Mouse (Mus musculus): ENCODE measurements at regions not wholly inside any gene's neighbourhood (a gene's known extent, or its start where the extent isn't known, plus 50 kb on each side); places are given as distances from the start of the nearest gene placed in this dataset.

DNA sequence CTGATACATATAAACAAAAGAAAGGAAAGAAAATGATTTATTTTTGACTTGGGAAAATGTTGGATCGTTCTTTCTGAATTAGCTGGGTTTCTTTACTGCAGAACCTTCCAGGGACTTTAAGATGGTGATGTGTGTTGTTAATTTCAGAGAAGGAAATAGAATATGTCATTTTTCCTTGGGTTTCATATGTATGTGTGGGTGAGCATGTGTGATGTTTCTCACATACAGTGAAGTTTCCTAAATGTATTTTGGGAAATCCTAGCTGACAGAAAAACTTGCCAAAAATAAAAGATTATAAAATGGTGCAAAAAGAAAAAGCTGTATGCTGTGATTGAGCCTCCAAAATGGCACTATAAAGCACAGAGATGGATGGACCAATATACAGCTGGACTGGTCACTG, 319.2 kb downstream of the Lmx1a start:
- DNase-seq (ENCODE audit: low spot score): no peak

DNA sequence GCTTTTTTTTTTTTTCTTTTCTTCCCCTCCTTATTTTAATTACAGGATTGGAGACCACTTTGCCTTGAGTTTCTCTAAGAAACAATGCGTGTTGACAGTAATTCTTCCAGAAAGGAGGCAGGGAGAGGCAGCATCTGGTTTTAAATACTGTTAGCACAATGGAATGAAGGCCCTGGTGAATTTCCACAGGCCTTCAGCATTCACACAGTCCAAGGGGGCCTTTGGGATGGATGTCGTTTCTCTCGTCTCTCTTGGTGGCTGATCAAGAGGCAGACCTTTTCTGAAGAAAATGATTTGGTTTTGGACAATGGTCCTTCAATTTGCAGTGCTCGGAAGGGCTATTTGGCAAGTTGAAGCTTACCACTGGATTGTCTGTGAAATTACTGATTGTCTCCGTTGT, 321.4 kb downstream of the Lmx1a start:
- no peak for DNase-seq (ENCODE audit: low spot score)

DNA sequence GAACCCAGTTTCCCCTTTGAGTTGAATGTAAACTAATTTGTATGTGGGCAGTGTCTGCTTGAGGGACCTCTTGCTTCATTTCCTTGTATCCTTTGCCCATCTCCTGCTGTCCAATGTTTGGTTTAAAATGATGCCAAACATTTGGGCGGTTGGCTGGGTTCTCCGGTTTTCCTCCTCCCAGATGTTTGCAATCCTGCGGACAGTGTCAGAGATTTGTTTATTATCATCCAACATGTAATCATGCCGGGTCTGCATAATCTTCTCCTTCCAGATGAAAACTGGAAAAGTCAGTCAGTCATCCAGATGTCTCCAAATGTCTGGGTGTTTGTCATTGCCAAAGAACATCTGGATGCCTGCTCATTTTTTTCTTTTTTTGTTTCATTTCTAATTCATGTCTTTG, 323.0 kb downstream of the Lmx1a start:
- no peak for DNase-seq (ENCODE audit: low spot score)

DNA sequence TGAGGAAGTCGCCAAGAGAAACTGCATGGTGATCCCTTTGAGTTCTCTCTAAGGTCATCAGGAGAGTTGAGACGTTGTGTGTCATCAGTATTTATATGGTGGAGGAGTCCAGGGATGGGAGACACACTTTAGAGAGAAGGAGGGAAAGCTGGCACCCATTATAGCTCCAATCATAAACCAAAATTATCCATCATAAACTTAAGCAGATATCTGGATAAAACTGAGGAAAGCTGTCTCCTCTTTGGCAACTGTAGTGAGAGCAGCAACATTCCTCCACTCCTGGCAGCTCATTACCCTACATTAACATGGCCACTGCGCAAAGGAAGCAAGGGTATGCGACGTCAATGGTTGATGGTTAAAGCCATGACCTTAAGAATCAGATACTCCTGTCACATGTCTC, 323.6 kb downstream of the Lmx1a start:
- DNase-seq (ENCODE audit: low spot score): no peak

DNA sequence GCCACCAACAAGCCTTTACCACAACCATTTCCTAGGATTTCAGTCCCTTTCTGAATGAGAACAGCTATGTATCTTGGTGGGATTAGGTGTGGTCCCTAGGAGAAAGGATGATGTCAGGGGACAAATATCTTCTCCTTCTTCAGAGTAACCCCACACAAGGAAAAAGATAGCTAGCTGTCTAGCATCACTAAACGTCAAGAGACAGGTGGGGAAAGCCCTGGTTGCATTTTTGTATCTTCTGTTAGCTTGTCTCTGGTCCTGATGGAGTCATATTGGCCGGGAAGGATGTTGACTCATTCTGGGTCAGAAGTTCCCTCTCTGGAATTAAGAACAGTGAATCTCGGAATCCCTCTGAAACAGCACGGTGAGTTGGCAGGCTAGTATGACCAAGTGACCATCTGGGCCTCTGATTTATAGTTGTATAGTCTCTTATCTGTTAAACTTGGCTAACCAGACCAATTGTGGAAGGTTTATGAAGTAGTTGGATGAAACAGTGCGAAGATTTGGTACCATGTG, 327.4 kb downstream of the Lmx1a start:
- DNase-seq (ENCODE audit: low spot score): no peak

DNA sequence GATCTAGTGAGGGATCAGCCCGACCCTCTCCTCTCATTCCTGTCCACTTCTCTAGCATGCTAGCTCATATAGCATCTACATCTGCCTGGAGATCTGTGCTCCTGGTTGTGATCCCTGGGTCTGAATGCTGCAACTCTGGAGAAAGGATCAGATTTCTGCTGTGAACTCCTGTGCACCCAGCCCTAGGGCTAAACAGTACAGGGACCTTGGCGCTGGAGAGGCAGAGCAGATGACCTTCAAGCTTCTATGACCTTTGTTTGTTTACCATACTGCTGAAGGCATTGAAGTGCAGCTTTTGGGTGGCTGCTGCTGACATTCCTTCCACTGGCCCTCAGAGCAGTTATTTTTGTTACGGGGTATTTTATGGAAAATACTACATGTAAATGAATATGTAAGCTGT, 337.4 kb downstream of the Lmx1a start:
- peak; percentile 22 for DNase-seq (ENCODE audit: low spot score)

DNA sequence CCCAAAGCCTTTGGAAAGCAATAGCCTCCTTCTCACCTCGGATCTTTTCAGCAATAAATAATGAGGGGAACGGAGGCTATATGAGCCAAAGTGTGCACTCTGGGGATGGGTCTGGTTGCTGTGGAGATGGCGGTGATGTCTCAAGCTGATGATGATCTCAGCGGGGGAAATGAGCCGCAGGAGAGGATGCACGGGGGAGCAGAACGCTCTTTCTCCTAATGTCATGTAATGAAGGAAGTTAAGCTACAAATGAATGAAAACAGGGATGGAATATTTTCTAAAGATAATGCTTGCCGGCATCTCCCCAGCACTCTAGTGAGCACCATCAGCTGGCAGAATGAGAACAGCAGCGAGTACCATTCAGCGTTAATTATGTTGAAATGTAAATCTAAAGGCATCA, 355.7 kb downstream of the Lmx1a start:
- no peak for DNase-seq (ENCODE audit: low spot score)

DNA sequence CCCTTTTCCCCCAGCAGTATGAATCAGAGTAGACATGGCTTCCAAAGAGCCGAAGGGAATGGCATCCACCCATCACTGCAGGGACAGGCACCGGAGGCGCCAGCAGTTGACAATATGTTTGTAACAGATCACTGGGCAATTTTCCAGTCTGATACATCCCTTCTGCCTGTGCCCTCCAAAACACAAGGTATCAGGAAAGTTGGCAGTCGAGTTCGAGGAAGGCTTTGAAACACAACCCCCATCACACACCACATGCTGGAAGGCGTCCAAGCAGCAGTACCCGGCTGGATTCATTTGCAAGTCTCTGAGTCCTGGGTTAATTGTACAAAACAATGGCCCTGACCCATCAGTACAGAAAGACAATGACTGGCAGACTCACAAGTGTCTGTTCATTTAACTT, 357.3 kb downstream of the Lmx1a start:
- no peak for DNase-seq (ENCODE audit: low spot score)

DNA sequence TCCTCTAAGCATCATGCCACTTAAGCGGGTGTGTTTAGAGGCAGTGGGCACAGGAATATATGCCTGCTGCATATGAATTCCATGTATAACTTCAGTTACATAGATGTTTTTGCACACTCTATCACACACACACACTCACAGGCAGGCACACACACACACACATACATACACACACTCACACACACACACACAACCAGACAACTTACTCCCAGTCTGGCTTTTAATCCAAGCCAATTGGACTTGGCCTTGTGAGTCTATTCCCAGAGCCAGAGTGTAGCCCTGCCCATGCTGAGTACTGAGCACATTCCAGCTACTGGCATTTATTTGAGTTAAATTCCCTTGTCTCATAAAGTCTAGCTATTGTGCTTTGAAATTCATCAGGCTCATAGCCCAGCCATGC, 357.7 kb downstream of the Lmx1a start:
- no peak for DNase-seq (ENCODE audit: low spot score)

DNA sequence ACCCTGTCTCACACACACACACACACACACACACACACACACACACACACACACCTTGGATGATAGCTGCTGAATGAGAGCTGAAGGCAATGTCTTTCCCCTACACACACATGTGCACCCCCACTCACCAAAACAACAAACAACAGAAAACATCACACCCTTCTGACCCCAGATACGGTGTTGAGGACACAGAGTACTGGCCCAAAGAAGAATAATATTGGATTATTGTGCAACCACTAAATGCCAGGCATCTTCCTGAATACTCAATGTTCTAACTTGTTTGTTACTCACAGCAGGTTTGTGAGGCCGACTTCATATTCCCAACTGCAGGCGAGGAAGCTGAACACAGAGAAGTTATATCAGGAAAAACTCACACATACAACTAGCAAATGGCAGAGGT, 360.9 kb downstream of the Lmx1a start:
- DNase-seq (ENCODE audit: low spot score): no peak

DNA sequence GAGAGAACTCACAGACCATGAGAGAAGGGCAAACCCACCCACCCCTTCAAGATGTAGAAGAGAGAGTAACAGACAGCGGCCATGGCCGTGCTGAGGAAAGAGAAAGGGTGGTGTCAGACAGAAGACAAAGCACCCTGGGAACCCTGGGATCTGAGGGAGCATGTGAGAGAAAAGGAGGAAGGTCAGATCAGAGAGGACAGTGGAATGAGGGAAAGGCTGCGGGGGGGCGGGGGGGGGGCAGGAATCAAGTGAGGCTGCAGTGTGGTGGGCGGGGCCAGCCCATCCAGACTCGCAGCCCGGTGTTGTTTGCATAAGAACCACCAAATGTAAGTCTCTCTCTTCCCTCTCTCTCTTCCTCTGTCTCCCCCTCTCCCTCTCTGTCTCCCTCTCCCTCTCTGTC, 367.4 kb downstream of the Lmx1a start:
- DNase-seq (ENCODE audit: low spot score): peak; percentile 47

DNA sequence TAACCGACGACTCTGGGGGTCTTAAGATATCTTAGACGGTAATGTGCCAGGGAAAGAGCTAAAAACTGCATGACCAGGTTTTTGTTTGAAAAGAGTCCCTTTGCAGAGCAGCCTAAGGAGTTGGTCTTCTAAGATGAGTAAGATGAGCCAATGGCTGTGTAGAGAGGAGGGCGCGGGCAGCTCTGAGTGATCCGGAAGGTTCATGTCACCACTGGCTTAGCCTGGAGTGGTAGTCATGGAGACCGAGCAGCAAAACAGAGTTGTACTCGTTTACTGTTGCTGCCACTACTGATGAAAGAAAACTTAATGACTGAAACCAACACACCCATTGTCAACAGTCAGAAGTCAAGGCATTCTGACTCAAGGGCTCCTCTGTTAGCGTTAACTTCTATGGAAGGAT, 368.4 kb downstream of the Lmx1a start:
- peak; percentile 16 for DNase-seq (ENCODE audit: low spot score)

DNA sequence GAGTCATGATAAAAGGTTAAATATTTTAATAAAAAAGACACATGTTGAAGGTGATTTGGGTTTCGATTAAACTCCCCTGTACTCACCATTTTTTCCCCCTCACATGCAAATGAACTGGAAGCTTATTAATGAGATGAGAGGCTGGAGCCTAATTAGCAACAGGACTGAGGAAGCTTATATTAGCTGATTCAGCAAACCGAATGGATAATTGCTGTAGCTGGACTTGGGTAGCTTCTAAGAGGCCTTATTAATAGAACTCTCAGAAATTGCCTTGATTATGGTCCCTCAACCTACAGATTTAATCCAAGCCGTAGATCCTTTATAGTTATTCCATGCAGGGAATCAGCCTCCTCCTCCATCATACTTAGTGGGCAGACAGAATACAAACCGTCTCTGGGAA, 369.7 kb downstream of the Lmx1a start:
- DNase-seq (ENCODE audit: low spot score): no peak

DNA sequence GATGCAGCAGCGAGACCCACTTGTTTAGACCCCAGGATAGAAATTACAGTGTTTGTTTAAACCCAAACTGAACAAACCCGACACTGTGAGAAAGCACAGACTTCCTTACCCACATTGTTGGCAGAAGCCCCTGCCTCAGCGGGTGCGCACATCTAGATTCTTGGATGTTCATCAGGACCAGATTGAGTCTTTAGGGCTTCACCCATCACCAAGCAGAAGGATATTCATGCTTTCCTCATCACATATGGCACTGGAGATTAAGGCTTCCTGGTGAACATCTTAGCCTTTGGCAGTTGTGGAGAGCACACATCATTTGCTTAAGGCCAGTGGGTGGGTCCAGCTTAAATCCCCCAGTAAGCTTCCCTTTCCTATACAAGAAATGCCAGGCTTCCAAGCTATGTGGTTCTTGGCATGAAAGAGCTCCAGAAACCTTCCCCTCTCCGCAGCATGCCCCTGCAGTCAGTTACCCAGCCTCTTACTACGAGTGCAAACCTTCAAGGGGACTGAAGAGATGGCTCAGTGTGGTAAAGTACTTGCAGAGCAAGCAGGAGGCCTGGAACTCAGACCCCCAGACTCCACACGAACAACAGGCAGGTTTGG, 367.9 kb downstream of the Pbx1 start:
- no peak for DNase-seq (ENCODE audit: low spot score)

DNA sequence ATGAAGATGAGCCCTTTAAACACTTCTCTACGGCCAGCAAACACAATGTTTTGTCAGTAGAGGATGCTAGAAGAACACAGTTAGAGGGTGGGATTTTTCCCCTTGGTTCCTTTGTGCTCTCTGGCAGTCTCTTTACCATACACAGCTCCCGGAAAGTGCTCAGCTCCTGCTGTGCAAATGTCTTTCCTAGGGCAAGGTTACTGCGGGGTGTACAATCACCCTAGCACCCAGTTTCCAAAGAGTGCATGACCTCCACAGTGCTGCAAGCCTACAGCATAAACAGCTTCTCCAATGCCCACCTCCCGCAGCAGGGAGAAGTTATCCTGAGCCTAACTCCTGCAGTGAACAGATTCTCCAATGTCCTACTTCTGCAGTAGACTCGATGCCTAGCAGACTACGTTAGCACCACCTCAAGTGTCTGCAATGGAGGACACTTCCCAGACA, 366.4 kb downstream of the Pbx1 start:
- no peak for DNase-seq (ENCODE audit: low spot score)

DNA sequence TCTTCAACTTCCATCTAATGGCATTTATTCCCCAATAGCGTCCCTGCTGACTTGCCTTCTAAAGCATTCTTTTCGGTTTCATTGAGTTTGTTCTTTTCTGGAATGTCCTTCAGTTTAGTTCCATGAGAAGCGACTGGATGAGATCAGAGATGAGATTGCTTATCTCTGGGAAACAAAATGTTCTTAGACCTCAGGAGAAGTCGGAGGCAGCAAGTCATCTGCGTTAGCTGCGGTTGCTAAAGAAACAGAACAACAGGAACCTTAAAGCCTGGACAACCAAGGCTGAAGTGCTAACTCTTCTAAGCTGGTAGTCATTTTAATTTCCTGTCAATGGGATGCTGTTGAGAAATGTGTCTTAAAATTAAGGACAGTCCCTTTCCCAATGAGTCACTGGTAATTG, 365.3 kb downstream of the Pbx1 start:
- DNase-seq (ENCODE audit: low spot score): no peak

DNA sequence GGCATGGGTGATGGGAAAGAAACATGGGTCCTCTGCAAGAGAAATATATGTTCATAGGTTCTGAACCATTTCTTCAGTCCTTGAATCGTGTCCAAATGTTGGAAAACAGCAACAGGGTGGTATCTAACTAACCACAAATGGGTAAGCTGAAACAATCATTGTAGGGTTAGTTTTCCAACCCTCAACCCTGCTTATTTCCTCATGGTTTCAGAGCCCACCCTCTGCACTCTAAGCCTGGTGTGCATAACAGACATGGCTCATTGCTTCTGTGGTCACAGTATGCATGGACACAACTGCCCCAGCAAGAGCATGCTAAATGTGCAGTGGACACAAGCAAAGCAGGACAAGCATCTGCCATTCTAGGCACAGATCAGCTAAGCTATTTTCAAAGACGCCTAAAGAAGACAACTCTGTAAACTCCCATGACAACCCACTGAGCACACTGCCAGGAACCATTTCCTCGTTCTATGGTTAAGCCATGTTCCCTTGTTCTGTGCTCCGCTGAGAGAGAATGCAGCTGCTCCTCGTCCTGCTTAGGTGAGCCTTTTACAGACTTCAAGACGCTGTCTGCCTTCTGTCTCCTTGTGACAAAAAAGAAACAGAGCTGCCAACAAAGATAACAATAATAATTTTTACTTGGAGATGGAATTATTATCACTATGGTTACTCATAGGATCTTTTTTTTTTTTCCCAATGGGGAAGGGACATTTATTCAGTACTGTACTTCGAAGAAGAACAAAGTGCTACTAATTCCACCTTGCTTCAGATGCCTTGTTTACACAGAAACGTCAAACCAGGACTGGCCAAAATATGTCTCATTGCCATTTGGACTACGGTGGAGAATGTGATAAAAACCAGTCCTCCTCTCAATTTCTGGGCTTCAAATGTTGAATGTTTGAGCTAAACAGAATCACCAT, 363.8 kb downstream of the Pbx1 start:
- no peak for DNase-seq (ENCODE audit: low spot score)

DNA sequence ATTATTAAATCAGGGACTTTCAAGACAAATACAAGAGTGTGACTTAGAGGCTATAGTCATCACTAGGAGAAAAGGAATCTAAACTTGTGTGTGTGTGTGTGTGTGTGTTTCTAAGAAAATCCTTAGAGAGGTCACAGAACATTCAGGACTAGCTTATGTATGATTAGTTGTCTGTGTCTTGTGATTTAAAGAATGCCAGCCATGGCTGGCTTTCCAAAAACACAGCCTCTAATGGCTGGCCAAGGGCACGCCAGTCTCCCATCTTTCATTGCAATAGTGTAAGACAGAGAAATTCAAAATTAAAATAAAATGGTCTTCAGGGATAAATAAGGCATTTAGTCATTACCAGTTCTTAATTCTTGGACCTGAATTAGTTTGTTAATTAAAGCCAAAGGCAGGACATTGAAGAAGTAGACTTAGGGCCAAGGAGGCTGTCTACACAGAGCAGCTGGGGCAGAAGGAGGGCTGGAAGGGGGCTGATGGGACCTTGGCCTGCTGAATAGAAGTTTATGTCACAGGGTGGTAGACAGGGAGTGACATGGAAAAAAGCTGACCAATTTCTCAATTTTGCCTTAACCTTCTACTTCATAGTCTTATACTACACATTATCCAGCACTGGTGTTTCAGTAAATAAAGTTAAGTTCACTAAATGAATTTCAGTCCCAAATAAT, 363.0 kb downstream of the Pbx1 start:
- DNase-seq (ENCODE audit: low spot score): no peak
